Mouse (Mus musculus): ENCODE measurements at regions not wholly inside any gene's neighbourhood (a gene's known extent, or its start where the extent isn't known, plus 50 kb on each side); places are given as distances from the start of the nearest gene placed in this dataset.

DNA sequence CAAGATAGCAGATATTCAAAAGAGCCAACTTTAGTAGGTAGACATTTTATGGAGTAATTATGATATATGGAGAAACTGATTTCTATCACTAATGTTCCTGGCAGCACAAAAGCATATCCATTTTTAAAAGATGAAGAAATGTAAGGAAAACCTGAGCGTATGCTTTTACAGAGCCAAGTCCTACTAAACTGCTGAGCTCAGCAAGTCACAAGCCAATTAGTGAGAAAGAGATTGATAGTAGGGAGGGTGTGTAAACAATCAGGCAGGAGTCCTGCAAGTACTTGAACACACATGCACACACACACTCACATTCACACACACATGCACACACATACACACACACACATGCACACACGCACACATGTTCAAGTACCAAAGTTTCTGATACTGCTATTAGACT lies 140.6 kb downstream of the Pcdh20 start:
- no peak overlapping the region for H3K4me3 ChIP-seq (ENCODE audit: low read depth, low read length)
- no peaks in the 10 kb centered on the region for H3K36me3 ChIP-seq (ENCODE audit: insufficient read depth)
- H3K4me2 ChIP-seq: no peak overlapping the region
- H3K27me3 ChIP-seq (ENCODE audit: insufficient read depth, low read length): no peaks in the 10 kb centered on the region
- no peaks in the 10 kb centered on the region for H3K4me1 ChIP-seq (ENCODE audit: insufficient read depth)
- no peak for ATAC-seq (ENCODE audit: insufficient read depth)
- H3K27ac ChIP-seq (ENCODE audit: low read depth): no peak overlapping the region
- no peak for TF ChIP-seq CTCF (IDR thresholded peaks at IDR 0.05; ENCODE audit: low read depth)
- no peak for DNase-seq
- WGBS: 75% methylated on average over 2 of the region's 2 CpGs
- H3K9ac ChIP-seq: no peak overlapping the region
- no peaks in the 10 kb centered on the region for H3K9me3 ChIP-seq (ENCODE audit: low read depth, low read length)

DNA sequence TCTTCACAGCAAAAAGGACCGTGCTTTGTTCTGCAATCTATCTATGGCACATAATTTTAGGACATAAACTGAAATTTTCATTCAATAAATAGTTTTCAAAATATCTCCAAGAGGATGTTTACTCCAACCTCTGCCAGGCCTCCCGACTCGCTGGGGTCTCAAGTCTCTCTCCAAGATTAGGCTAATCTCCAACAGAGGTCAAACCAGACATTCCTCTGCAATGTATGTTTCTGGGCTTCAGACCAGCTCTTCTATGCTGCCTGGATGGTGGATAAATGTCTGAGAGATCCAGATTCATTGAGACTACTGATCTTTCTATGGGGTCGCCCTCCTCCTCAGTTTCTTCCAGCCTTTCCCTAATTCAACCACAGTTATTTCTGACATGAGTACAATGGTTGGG lies 144.8 kb downstream of the Pcdh20 start:
- Histone ChIP-seq H3K27me3 (ENCODE audit: insufficient read depth, low read length) (no peaks in the 10 kb centered on the region), H3K36me3 (ENCODE audit: insufficient read depth) (no peaks in the 10 kb centered on the region), H3K4me2 (no peak overlapping the region), H3K4me1 (ENCODE audit: insufficient read depth) (no peaks in the 10 kb centered on the region), H3K9ac (no peak overlapping the region), H3K9me3 (ENCODE audit: low read depth, low read length) (no peaks in the 10 kb centered on the region), H3K27ac (ENCODE audit: low read depth) (no peak overlapping the region), H3K4me3 (ENCODE audit: low read depth, low read length) (no peak overlapping the region)
- WGBS: 51% methylated on average over 4 of the region's 4 CpGs
- ATAC-seq (ENCODE audit: insufficient read depth) (peak; percentile 92), DNase-seq (peak; percentile 83)
- TF ChIP-seq CTCF (IDR thresholded peaks at IDR 0.05; ENCODE audit: low read depth): no peak

DNA sequence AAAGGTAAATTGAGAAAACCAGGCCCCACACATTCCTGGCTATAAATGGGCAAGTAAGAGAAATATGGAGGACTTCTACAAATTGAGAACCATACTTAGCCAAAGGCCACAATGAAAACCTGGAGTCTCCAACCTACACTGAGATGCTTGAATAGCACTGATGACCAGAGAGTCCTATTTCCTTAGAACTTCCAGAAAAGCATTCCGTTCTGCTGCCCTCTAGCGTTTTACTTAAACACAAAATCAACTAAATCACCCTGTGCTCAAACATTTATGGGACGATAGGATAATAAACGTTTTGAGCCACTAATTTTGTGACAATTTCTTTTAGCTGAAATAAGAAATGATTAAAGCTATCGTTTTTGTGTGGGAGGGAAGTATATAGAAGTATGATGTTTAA lies 192.9 kb downstream of the Pcdh20 start:
- WGBS: 22% methylated on average over 5 of the region's 5 CpGs
- no peak overlapping the region for H3K4me3 ChIP-seq (ENCODE audit: low read depth, low read length)
- DNase-seq: peak; percentile 82

DNA sequence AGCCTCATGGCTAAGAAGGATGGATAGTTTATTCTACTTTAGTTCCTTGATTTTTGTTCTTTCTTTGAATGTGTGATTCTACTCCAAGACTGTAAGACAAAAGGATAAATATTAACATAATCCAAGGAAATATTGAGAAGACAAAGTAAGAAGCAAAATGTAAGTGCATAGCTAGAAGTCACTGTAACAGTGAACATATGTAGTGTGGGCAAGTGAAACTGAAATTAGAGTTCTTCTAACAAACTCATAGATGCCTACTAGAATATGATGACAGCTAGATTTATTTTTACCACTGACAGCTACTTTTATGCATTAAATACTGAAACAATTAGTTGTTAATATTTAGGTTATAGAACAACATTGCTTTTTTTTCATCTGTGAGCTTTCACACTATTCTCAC lies 206.4 kb downstream of the Pcdh20 start:
- DNase-seq (no peak), ATAC-seq (ENCODE audit: insufficient read depth) (no peak)
- no peaks in the 10 kb centered on the region for H3K36me3 ChIP-seq (ENCODE audit: insufficient read depth)
- no peaks in the 10 kb centered on the region for H3K4me1 ChIP-seq (ENCODE audit: insufficient read depth)
- H3K4me2 ChIP-seq: no peak overlapping the region
- no peak overlapping the region for H3K9ac ChIP-seq
- no peak overlapping the region for H3K27ac ChIP-seq (ENCODE audit: low read depth)
- H3K27me3 ChIP-seq (ENCODE audit: insufficient read depth, low read length): no peaks in the 10 kb centered on the region
- no peak overlapping the region for H3K4me3 ChIP-seq (ENCODE audit: low read depth, low read length)
- no peak for TF ChIP-seq CTCF (IDR thresholded peaks at IDR 0.05; ENCODE audit: low read depth)
- no peaks in the 10 kb centered on the region for H3K9me3 ChIP-seq (ENCODE audit: low read depth, low read length)

More for the DNA sequence above, 192.9 kb downstream of the Pcdh20 start:
- Histone ChIP-seq H3K4me2 (no peak overlapping the region), H3K9me3 (ENCODE audit: low read depth, low read length) (no peaks in the 10 kb centered on the region), H3K36me3 (ENCODE audit: insufficient read depth) (no peaks in the 10 kb centered on the region), H3K27me3 (ENCODE audit: insufficient read depth, low read length) (no peaks in the 10 kb centered on the region), H3K9ac (no peak overlapping the region), H3K27ac (ENCODE audit: low read depth) (no peak overlapping the region), H3K4me1 (ENCODE audit: insufficient read depth) (no peaks in the 10 kb centered on the region)
- ATAC-seq (ENCODE audit: insufficient read depth): no peak
- TF ChIP-seq CTCF (IDR thresholded peaks at IDR 0.05; ENCODE audit: low read depth): peak; percentile 62

DNA sequence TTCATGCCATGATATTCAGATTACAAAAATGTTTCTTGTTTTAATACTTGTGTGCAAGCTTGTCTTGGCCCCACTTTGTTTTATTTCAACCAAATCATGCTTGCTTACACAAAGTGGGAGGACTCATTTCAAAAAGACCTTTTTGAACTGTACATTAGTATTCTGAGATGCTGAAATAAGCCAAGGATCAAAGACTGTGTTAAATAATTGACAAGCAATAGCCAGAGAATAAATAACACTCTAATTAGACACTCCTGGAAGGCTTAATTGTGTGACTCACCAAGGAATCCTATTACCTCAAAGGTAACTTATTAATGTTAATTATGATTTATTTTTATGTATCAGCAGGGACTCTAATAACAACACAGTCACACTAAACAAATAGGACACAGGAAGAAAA lies 212.2 kb downstream of the Pcdh20 start:
- Histone ChIP-seq H3K9ac (no peak overlapping the region), H3K4me3 (ENCODE audit: low read depth, low read length) (no peak overlapping the region), H3K4me2 (no peak overlapping the region), H3K9me3 (ENCODE audit: low read depth, low read length) (no peaks in the 10 kb centered on the region), H3K27me3 (ENCODE audit: insufficient read depth, low read length) (no peaks in the 10 kb centered on the region), H3K4me1 (ENCODE audit: insufficient read depth) (no peaks in the 10 kb centered on the region), H3K36me3 (ENCODE audit: insufficient read depth) (no peaks in the 10 kb centered on the region), H3K27ac (ENCODE audit: low read depth) (no peak overlapping the region)
- no peak for ATAC-seq (ENCODE audit: insufficient read depth)
- no peak for DNase-seq
- TF ChIP-seq CTCF (IDR thresholded peaks at IDR 0.05; ENCODE audit: low read depth): no peak

DNA sequence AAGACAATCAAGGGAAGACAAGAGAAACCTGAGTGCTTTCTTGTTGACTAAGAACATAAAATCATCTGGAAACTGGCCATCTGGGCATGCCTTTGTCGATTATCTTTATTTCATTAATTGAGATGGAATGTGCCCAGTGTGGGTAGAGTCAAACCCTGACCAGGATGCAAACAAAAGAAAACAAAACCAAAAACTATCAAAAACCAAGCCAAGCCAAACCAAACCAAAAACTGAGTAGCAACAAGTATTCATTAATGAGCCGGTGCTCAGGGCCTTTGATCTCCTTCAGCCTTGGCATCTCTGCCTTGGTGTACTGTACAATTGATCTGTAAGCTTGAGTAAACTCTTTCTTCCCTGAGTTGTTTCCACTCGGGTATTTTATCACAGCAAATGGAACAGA lies 216.1 kb downstream of the Pcdh20 start:
- DNase-seq (no peak), ATAC-seq (ENCODE audit: insufficient read depth) (no peak)
- H3K4me2 ChIP-seq: no peak overlapping the region
- no peaks in the 10 kb centered on the region for H3K9me3 ChIP-seq (ENCODE audit: low read depth, low read length)
- H3K4me3 ChIP-seq (ENCODE audit: low read depth, low read length): no peak overlapping the region
- H3K36me3 ChIP-seq (ENCODE audit: insufficient read depth): no peaks in the 10 kb centered on the region
- WGBS: 68% methylated on average over 3 of the region's 3 CpGs
- no peaks in the 10 kb centered on the region for H3K4me1 ChIP-seq (ENCODE audit: insufficient read depth)
- no peak overlapping the region for H3K9ac ChIP-seq
- H3K27ac ChIP-seq (ENCODE audit: low read depth): no peak overlapping the region
- H3K27me3 ChIP-seq (ENCODE audit: insufficient read depth, low read length): no peaks in the 10 kb centered on the region
- TF ChIP-seq CTCF (IDR thresholded peaks at IDR 0.05; ENCODE audit: low read depth): no peak

All from lung, embryonic 14.5 days (tissue).